Mouse (Mus musculus) gastrocnemius, postnatal 25 days (tissue): ENCODE measurements around the gene Flt3. TPM values are rescaled to one million over a fixed set of nuclear protein-coding genes. Genes with fewer than 3 reads are reported as not detected.

Experiments used
- DNase-seq: peaks from one replicate; pipeline ENCODE4 v3.0.0; 2022
- total RNA-seq, 2 experiments: library from RNA; stranded (reverse); gene quantifications; 1 replicate in 1 of 2; 2 replicates in 1 of 2; pipeline ENCODE4 v1.2.3; 2021

Gene Flt3
- total RNA-seq, 2 experiments from 2014 or later, result not detected

GRCm38 (mm10) chr5:147308451-147308850, 91.8 kb downstream of the Flt3 start:
- no peak for DNase-seq

- DNase-seq, result no peak
These were observed 92.9 kb downstream of the Flt3 start for GRCm38 (mm10) chr5:147307398-147307785.

DNA sequence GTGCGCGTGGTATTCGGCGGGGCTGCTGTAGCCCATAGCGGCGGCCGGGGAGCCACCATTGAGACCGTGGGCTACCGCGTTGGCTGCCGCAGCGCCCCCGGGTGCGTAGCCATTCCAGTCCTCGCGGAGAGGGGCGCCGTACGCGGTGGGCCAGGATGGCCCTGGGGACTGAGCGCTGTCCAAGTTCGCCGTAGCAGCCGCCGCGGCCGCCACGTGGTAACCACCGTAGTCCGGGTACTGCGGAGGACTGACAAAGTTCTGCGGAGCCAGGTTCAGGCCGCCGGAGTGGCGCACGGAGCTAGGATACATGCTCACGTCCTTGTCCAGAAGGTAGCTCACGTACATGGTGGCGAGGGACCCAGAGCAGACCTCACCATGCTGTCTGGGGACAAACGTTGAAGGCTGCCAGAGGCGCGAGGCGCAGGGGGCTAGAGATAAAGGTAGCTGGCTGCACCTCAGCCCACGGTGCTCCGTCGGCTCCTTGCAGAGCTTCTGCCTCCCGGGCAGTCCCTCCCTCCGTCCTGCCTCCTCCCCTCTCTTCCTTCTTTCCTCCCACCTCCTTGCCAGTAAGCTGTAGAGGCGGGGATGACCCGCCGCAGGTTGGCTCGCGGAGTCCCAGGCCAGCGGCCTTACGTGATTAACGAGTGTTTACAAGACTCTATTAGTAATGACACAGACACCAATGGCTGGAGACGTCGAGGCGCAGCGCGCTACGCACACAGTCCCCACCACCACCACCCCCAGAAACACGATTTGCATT, 93.5 kb downstream of the Flt3 start, which contains the start of gene Cdx2:
Cdx2 (minus strand) TSS at position 633 of the 760 bp plus-strand sequence.
- no peak for DNase-seq

- no peak for DNase-seq
These were observed 94.2 kb downstream of the Flt3 start for GRCm38 (mm10) chr5:147305856-147306637.

- no peak for DNase-seq
These were observed 95.1 kb downstream of the Flt3 start for GRCm38 (mm10) chr5:147305166-147305565.

GRCm38 (mm10) chr5:147304276-147305155, 95.8 kb downstream of the Flt3 start:
- no peak for DNase-seq

DNA sequence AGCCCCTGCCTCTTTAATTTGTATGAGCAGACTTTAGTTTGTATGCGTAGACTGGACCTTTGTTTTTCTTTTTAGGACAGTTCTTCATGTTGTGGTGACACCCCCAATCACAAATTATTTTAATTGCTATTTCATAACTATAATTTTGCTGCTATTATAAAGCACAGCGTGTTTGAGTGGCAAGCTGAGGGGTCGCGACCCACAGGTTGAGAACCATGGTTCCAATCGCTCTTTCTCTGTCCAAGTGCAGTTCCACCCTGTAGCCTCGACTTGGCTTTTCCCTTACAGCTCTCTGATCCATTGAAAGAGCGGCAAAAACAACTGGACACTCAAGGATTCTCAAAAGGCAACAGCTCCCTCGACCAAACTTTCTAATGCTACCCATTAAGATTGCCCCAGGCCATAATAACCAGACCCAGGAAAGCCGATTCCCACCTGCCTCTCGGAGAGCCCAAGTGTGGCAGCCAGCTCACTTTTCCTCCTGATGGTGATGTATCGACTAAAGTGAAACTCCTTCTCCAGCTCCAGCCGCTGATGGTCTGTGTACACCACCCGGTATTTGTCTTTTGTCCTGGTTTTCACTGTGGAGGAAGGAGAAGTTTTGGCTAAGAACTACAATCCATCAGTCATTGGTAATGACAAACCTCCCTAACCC, 97.4 kb downstream of the Flt3 start:
- DNase-seq, result no peak

DNA sequence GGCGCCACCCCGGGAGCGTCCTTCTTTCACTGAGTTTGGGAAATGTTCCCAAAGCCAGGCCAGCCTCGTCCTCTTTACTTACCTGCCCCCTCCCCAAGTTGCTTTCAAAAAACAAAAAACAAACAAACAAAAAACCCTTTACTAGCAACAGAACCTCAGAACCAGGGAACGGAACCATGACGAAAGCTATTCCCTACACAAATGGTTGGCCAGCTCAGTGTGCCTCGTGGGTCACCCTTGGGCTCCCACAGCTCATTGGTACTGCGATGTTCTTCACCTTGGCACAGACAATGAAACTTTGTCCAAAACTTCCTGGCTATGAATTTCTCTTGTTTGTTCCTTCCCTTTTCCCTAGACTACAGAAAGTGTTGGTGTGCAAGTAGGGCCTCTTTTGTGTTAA, 98.1 kb downstream of the Flt3 start:
- no peak for DNase-seq

GRCm38 (mm10) chr5:147301781-147302070, 98.6 kb downstream of the Flt3 start:
- no peak for DNase-seq

DNA sequence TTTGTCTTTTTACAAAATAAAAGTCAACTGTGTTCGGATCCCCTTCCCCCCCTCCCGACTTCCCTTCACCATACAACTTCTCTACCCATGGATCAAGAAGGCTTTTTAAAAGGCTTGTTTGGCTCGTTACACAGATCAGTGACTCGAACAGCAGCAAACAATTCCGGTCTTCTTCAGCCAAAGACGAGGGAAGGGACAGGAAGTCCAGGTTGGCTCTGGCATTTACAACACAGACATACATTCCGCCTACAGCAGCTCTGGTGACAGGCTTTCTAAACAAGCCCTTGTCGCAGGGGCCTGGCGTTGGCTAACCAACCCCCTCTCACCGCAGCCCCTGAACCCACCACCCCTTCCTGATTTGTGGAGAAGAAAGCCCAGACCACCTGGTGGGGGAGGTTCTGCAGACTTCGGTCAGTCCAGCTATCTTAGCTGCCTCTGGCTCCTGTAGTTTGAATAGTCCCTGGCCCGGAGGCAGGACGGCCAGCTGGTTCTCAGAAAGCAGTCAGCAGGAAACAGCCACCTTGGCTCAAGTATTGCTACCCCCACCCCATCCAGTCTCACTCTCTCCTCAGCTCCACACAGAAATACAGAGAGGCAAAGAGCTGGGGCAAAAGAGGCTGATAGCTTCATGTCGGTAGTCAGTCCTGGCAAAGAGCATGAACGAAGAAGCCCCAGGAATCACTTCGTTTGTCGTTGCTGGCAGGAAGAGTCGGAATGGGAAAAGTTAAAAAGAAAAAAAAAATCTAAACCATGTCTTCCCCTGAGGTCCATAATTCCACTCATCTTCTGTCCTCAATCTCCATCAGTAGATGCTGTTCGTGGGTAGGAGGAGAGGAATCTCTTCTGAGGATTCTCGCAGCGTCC, 99.1 kb downstream of the Flt3 start:
- DNase-seq, result no peak

DNA sequence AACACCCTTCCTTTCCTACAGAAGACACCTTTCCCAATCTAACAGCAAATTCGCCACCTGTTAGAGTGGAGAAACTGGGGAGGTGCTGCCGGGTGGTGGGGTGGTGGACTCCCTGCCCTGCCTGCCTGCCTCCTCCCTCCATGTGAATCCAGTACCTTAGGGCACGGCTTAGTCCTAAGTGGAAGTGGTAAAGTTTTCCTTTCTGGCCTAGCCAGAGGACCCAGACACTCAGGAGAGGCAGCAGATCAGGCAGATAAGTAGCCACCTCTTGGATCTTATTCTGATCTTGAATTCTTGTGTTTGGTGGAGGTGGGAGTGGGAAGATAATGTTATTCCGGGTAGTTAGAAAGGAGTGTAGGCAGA, 100.3 kb downstream of the Flt3 start:
- DNase-seq, result no peak

DNA sequence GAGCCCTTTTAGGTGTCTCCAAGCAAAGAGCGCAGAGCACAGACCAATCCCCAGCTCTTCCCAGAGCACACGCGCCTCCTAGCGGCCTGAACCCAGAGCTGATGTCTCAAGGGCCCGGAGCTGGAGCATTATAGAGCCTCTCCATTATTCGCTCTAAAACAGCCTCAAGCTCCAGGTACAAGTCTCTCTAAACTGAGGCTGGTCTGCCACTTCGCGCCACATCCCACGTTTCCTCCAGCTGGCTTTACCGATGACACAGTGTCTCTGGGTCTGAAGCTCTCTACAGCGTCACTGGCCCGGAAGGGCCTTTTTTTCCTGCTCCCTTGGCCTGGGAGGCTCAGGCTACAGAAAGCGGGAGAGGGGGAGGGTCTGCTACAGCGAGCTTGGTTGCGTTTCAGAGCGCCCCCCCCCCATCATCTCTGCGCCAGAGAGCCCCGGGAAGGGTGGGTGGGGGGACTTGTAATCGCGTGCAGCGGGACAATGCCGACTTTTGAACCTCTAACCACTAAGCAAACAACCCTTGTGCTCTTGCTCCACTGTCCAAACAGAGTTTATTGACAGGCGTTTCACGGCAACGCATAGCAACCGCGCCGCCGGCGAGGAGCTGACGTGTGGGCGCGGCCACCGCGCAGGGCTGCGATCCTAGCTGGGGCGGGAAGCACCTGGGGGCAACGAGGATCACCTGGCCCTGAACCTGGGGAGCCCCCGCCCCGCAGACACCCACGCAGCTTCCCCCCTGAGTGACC, 100.9 kb downstream of the Flt3 start:
- DNase-seq, result no peak

GRCm38 (mm10) chr5:147297249-147297648, 103.0 kb downstream of the Flt3 start:
- no peak for DNase-seq

DNA sequence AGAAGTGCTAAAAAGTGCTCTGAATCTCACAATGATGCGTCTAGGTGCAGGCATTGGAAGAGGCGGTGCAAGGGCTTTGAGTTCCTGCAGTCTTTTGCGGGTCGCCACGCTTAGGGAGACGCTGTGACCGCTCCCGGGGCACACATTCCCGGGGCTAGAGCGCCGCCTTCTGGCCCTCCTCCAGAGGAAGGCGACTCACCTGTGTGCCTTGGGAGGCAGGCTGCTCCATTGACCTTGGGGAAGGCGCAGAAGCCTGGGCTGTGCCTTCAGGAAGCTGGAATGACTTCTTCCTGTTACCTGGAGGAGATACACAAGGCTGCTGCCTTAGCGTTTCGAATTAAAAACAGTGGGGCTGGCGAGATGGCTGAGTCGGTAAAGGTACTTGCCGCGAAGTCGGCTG, 106.2 kb downstream of the Flt3 start:
- no peak for DNase-seq

- DNase-seq, result peak; percentile 21
These were observed 107.0 kb downstream of the Flt3 start for GRCm38 (mm10) chr5:147293127-147293910.

- DNase-seq, result no peak
These were observed 107.7 kb downstream of the Flt3 start for GRCm38 (mm10) chr5:147292506-147293120.

- no peak for DNase-seq
These were observed 108.4 kb downstream of the Flt3 start for GRCm38 (mm10) chr5:147291764-147292505.

- no peak for DNase-seq
These were observed 115.9 kb downstream of the Flt3 start for GRCm38 (mm10) chr5:147284365-147284764.
